ENCODE assay signal across 9 mouse cellular contexts in the genomic region with DNA sequence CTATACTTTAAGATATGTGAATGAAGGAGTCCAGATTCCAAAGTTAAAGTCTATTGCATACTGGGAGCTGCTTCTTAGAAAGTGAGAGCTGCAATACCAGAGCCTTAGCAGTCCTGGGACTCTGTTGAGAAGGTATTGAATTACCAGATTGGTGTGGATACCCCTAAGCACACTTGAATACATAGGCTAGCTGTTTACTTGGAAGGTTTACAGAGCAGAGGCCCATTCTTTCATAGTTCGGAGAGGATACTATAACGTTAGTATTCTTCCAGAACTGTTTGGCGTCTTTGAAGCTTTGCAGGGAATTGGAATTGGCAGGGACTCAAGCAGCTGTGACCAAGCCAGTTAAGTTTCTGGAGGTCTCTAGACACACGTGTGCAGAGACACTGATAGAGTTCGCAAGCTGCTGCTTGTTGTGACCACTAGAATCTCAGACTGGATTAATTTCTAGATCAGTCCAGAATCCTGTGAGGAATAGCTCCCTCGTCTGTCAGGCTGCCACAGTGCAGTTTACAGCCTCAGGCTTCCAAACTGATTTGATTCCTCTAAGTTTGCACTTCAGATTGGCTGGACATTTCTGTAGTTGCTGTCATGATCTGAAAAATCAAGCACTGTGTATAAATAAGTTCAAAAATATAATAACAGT. TPM values are rescaled to one million over a fixed set of nuclear protein-coding genes. Genes with fewer than 3 reads are reported as not detected.
DNase-seq lines count a peak whose midpoint lies in the region; ATAC-seq and TF ChIP-seq lines count a peak whose summit lies in the region.
"Had no signal": no experiment of that assay in that cellular context is flagged by ENCODE, and none has a peak within 500 bp of the region (broad histone marks: within the 10 kb centered on the region; RNA-seq: fewer than 3 reads in every experiment).

No protein-coding gene starts in this region.

- no peak overlapping the region for H3K4me2 ChIP-seq in neural tube, embryonic 11.5 days (ENCODE audit: low read depth)
- no peak overlapping the region for H3K4me2 ChIP-seq in forebrain, postnatal 0 days (ENCODE audit: low read depth)
- no peak overlapping the region for H3K4me2 ChIP-seq in neural tube, embryonic 15.5 days

- no peaks in the 10 kb centered on the region for H3K9me3 ChIP-seq in neural tube, embryonic 11.5 days (ENCODE audit: control insufficient read depth, low read length)
- H3K9me3 ChIP-seq in forebrain, postnatal 0 days (ENCODE audit: low read length) = no peaks in the 10 kb centered on the region
- no peaks in the 10 kb centered on the region for H3K9me3 ChIP-seq in neural tube, embryonic 15.5 days (replicated peaks)

- no peak overlapping the region for H3K4me3 ChIP-seq in neural tube, embryonic 11.5 days (ENCODE audit: low read depth, low read length)
- no peak overlapping the region for H3K4me3 ChIP-seq in forebrain, postnatal 0 days (ENCODE audit: low read depth, low read length)
- H3K4me3 ChIP-seq in neural tube, embryonic 15.5 days (replicated peaks) = no peak overlapping the region
- H3K4me3 ChIP-seq: erythroblast, embryonic 14.5 days had no signal

- H3K36me3 ChIP-seq in neural tube, embryonic 11.5 days (ENCODE audit: control insufficient read depth, insufficient read depth, low read length) = no peaks in the 10 kb centered on the region
- no peaks in the 10 kb centered on the region for H3K36me3 ChIP-seq in forebrain, postnatal 0 days (ENCODE audit: insufficient read depth)
- no peaks in the 10 kb centered on the region for H3K36me3 ChIP-seq in neural tube, embryonic 15.5 days

- peak; percentile 12 to 72 for DNase-seq in adrenal gland, adult (ENCODE audit: inconsistent age in 2 of 2, low spot score in 1 of 2)
- no peak for DNase-seq in adrenal gland, adult 8-10 months
- DNase-seq in neural tube, embryonic 11.5 days (ENCODE audit: low spot score) = peak; percentile 35
- no peak for DNase-seq in neural tube, embryonic 10.5 days (ENCODE audit: extremely low spot score, low spot score)
- peak; percentile 69 for DNase-seq in forebrain, postnatal 0 days
- peak; percentile 34 to 71 for DNase-seq in layer of hippocampus, postnatal 25 days (ENCODE audit: extremely low spot score in 1 of 2, low spot score in 1 of 2)

- H3K27me3 ChIP-seq in neural tube, embryonic 11.5 days (ENCODE audit: control insufficient read depth, insufficient read depth, low read length) = no peaks in the 10 kb centered on the region
- H3K27me3 ChIP-seq in forebrain, postnatal 0 days (ENCODE audit: insufficient read depth, low read length) = no peaks in the 10 kb centered on the region
- no peaks in the 10 kb centered on the region for H3K27me3 ChIP-seq in neural tube, embryonic 15.5 days (replicated peaks)

- ATAC-seq in neural tube, embryonic 11.5 days (ENCODE audit: insufficient read depth, low FRiP score, low TSS enrichment) = no peak
- peak; percentile 75 for ATAC-seq in forebrain, postnatal 0 days
- peak; percentile 45; the same call in 1 of the 2 replicates for ATAC-seq in neural tube, embryonic 15.5 days (ENCODE audit: low FRiP score)
- no peak for ATAC-seq in inflammation-experienced regulatory T-cells, adult 6 months

- H3K9ac ChIP-seq in neural tube, embryonic 11.5 days (ENCODE audit: low read length) = no peak overlapping the region
- H3K9ac ChIP-seq in forebrain, postnatal 0 days = no peak overlapping the region
- H3K9ac ChIP-seq in neural tube, embryonic 15.5 days (replicated peaks) = no peak overlapping the region

- no peaks in the 10 kb centered on the region for H3K4me1 ChIP-seq in neural tube, embryonic 11.5 days (ENCODE audit: control insufficient read depth, insufficient read depth, low read length)
- H3K4me1 ChIP-seq in forebrain, postnatal 0 days (ENCODE audit: insufficient read depth) = no peaks in the 10 kb centered on the region
- no peaks in the 10 kb centered on the region for H3K4me1 ChIP-seq in neural tube, embryonic 15.5 days

- WGBS in neural tube, embryonic 11.5 days = 62% methylated on average over 6 of the region's 6 CpGs
- WGBS in forebrain, postnatal 0 days = 23% methylated on average over 6 of the region's 6 CpGs
- WGBS in neural tube, embryonic 15.5 days = 50% methylated on average over 6 of the region's 6 CpGs

- TF ChIP-seq CTCF in forebrain, postnatal 0 days (IDR thresholded peaks at IDR 0.05; ENCODE audit: low read depth) = peak; percentile 81

- no peak overlapping the region for H3K27ac ChIP-seq in neural tube, embryonic 11.5 days (ENCODE audit: low read depth, low read length)
- no peak overlapping the region for H3K27ac ChIP-seq in forebrain, postnatal 0 days (ENCODE audit: low read depth, low read length)
- H3K27ac ChIP-seq in neural tube, embryonic 15.5 days (replicated peaks) = no peak overlapping the region

RNA-seq across cellular contexts. Expression of a gene that starts 18.8 kb away (rescaled TPM):
- under 1 TPM; 0.12 to 0.28 (median 0.22) TPM for total RNA-seq in adrenal gland, adult 8-10 months (2022)
- 4.1 and 4.6 TPM in 2 replicates for polyA plus RNA-seq in neural tube, embryonic 11.5 days (2014; fragmentation: Nextera tagmentation; extraction: Ambion mirVana)
- total RNA-seq in forebrain, postnatal 0 days (2014; rRNA removed) = 7.8 TPM in 2 replicates
- polyA plus RNA-seq in forebrain, postnatal 0 days (2015; fragmentation: Nextera tagmentation; extraction: Ambion mirVana) = 4.4 and 5.8 TPM in 2 replicates
- total RNA-seq in layer of hippocampus, postnatal 25 days (2021) = 10 to 100 TPM; 39.6 to 40.6 TPM
- 5.8 and 7.2 TPM in 2 replicates for polyA plus RNA-seq in neural tube, embryonic 15.5 days (2015; fragmentation: Nextera tagmentation; extraction: Ambion mirVana)
- polyA plus RNA-seq in inflammation-experienced regulatory T-cells, adult 6 months (2017; shearing (Covaris generic)) = not detected
- polyA plus RNA-seq: erythroblast, embryonic 14.5 days had no signal

Comparison
In these comparisons a context has a peak if more than half of its experiments do, and no peak if none do; other contexts are left out.
1. DNase-seq: peak in adrenal gland, adult (2 of 2), neural tube, embryonic 11.5 days (single experiment), forebrain, postnatal 0 days (single experiment) and layer of hippocampus, postnatal 25 days (2 of 2); none in adrenal gland, adult 8-10 months (single experiment) and neural tube, embryonic 10.5 days (single experiment).
2. ATAC-seq: peak in forebrain, postnatal 0 days (single experiment) and neural tube, embryonic 15.5 days (single experiment); none in neural tube, embryonic 11.5 days (single experiment) and inflammation-experienced regulatory T-cells, adult 6 months (single experiment).